Mouse (Mus musculus): ENCODE data around the gene 2610528A11Rik.

GRCm38 (mm10) chr14:37094436-37094835 is 19.4 kb downstream of the 2610528A11Rik start:
- TF ChIP-seq POLR2A (IDR thresholded peaks at IDR 0.05; ENCODE audit: low read depth, low read length) = no peak
- no peak for TF ChIP-seq CTCF (IDR thresholded peaks at IDR 0.05; ENCODE audit: extremely low read depth, insufficient read depth, insufficient read length, insufficient replicate concordance)
